ENCODE assay signal across 26 mouse cellular contexts in genomic region chr9:106499667-106500066, GRCm38 (mm10). TPM values are rescaled to one million over a fixed set of nuclear protein-coding genes. Genes with fewer than 3 reads are reported as not detected.
A peak's percentile ranks its signal among the peaks of the same experiment; 100 is the strongest.
DNase-seq lines count a peak whose midpoint lies in the region; TF ChIP-seq lines count a peak whose summit lies in the region.
"Had no signal": no experiment of that assay in that cellular context is flagged by ENCODE, and none has a peak within 500 bp of the region (broad histone marks: within the 10 kb centered on the region; RNA-seq: fewer than 3 reads in every experiment).

Gene Iqcf1 (plus strand): TSS chr9:106499967.

- H3K4me3 ChIP-seq in testis, adult 2 months (ENCODE audit: control insufficient read depth, low read depth, low read length): peak within 1 kb of the TSS; percentile 83
- H3K4me3 ChIP-seq: embryonic facial prominence, embryonic 10.5 days; embryonic facial prominence, embryonic 12.5 days; forebrain, embryonic 13.5 days; forebrain, embryonic 15.5 days had no signal

- DNase-seq in heart, adult 11 months: peak; percentile 76
- DNase-seq in heart, adult 9 months (ENCODE audit: low spot score in 2 of 2): no peak
- DNase-seq in testis, postnatal 10 days (ENCODE audit: low spot score): no peak
- peak; percentile 8 for DNase-seq in 416B (ENCODE audit: low read depth)
- no peak for DNase-seq in spleen, postnatal 14 days (ENCODE audit: low spot score in 2 of 2)
- no peak for DNase-seq in left cerebral cortex, postnatal 10 days (ENCODE audit: extremely low spot score in 1 of 2, low spot score in 2 of 2)
- DNase-seq: adrenal gland, postnatal 14 days; cerebellum, adult 11-12 months; cerebellum, adult 2 months; cerebellum, adult 9-10 months; cerebellum, postnatal 10 days; cerebellum, postnatal 25 days; forebrain, postnatal 0 days had no signal

- TF ChIP-seq CTCF in testis, adult 2 months (IDR thresholded peaks at IDR 0.05; ENCODE audit: control insufficient read depth, insufficient read depth, insufficient replicate concordance, low read depth, low read length): no peak

- intact Hi-C loops in left cerebral cortex, postnatal 10 days (cut with DNase I): no loop called here

- H3K27me3 ChIP-seq in testis, adult 2 months (ENCODE audit: control insufficient read depth, insufficient read depth, low read length): no peaks in the 10 kb centered on the region
- H3K27me3 ChIP-seq: embryonic facial prominence, embryonic 12.5 days; forebrain, embryonic 13.5 days; forebrain, embryonic 15.5 days; Patski had no signal

- H3K27ac ChIP-seq in testis, adult 2 months (ENCODE audit: control insufficient read depth, insufficient read depth, low read depth, low read length): no peak within 1 kb of the TSS
- H3K27ac ChIP-seq: embryonic facial prominence, embryonic 10.5 days; embryonic facial prominence, embryonic 12.5 days; forebrain, embryonic 13.5 days; forebrain, embryonic 15.5 days had no signal

- no peaks in the 10 kb centered on the region for H3K4me1 ChIP-seq in testis, adult 2 months (ENCODE audit: control insufficient read depth, insufficient read depth, low read length)
- H3K4me1 ChIP-seq: embryonic facial prominence, embryonic 10.5 days; embryonic facial prominence, embryonic 12.5 days; forebrain, embryonic 13.5 days; forebrain, embryonic 15.5 days had no signal

- no peaks in the 10 kb centered on the region for H3K36me3 ChIP-seq in testis, adult 2 months (ENCODE audit: control insufficient read depth, insufficient read depth, low read length)
- H3K36me3 ChIP-seq: embryonic facial prominence, embryonic 10.5 days; embryonic facial prominence, embryonic 12.5 days; forebrain, embryonic 15.5 days had no signal

- TF ChIP-seq POLR2A in testis, adult 2 months (IDR thresholded peaks at IDR 0.05; ENCODE audit: control insufficient read depth, low read depth, low read length): peak; percentile 37; the same call in 1 of the 2 replicates

RNA-seq across cellular contexts. Expression of gene Iqcf1, which starts in this region (rescaled TPM):
- polyA plus RNA-seq in testis, adult 2 months (2012; rRNA removed): 649 and 752 TPM in 2 replicates
- total RNA-seq in left cerebral cortex, postnatal 10 days (2021): not detected
- total RNA-seq: adrenal gland, adult 18-20 months; adrenal gland, postnatal 14 days; adrenal gland, postnatal 36 days; forebrain, postnatal 0 days; MEL had no signal
- polyA plus RNA-seq: activated CD4-positive, CD25-positive, alpha-beta regulatory T cell, adult 4 months; cerebellum, adult 2 months; cortical plate, adult 2 months; embryonic facial prominence, embryonic 10.5 days; embryonic facial prominence, embryonic 12.5 days; embryonic facial prominence, embryonic 14.5 days; forebrain, embryonic 11.5 days; forebrain, embryonic 13.5 days; forebrain, embryonic 15.5 days; forebrain, postnatal 0 days; Patski had no signal

Comparison
In these comparisons a context has a peak if more than half of its experiments do, and no peak if none do; other contexts are left out.
1. DNase-seq: peak in heart, adult 11 months (single experiment) and 416B (single experiment); none in heart, adult 9 months (0 of 2), testis, postnatal 10 days (single experiment), spleen, postnatal 14 days (0 of 2) and left cerebral cortex, postnatal 10 days (0 of 2).